Mouse (Mus musculus): Measurements from ENCODE around the gene Ccs.

DNA sequence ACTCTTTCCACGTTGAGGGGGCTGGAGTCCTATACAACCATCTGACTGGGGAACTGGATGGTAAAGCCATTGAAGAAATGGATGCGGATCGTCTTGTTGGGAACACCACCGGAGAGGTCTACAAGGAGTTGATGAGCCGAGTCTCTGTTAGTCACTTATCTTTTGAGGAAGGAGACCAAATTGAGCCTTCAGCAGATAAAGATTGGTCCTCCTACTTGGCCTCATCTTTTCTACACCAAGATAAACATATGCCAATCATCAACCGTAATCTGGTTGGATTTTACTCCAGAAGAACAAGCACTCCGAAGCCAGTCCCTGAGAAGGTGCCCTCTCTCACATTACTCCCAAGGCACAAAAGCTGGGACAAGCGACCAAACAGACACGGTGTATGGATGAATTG is 1.7 kb upstream of the Ccs start:
- TF ChIP-seq CTCF (IDR thresholded peaks at IDR 0.05; ENCODE audit: extremely low read depth, insufficient read depth, low read length) (no peak), POLR2A (IDR thresholded peaks at IDR 0.05; ENCODE audit: extremely low read depth, insufficient read depth, low read length) (no peak)

Measured in cortical plate, adult 2 months (tissue).